Comparison of ENCODE assay signal across 9 mouse cellular contexts in the genomic region with DNA sequence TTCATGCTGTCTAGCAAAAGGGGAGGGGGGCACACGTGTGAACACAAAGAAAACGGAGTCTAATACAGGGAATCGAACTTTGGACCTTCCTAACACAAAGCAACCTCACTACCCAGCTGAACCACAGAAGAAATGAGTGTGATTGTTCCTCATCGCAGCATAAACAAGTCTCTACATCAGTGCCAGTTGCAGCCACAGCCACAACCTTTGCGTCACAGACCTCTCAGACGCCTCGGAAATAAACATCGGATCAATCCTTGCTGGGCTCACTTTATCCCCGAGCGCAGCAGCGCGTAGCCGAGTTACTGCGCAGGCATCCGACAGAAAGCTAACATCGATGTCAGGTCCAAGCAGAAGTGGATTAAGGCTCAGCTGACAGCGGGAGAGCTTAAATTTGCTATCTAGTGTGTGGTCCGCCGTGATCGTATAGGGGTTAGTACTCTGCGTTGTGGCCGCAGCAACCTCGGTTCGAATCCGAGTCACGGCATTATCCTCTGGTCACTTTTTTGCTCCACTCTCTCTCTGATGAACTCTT. TPM values are rescaled to one million over a fixed set of nuclear protein-coding genes. Genes with fewer than 3 reads are reported as not detected.
A peak's percentile ranks its signal among the peaks of the same experiment; 100 is the strongest.
DNase-seq lines count a peak whose midpoint lies in the region; ATAC-seq and TF ChIP-seq lines count a peak whose summit lies in the region.
"Had no signal": no experiment of that assay in that cellular context is flagged by ENCODE, and none has a peak within 500 bp of the region (broad histone marks: within the 10 kb centered on the region; RNA-seq: fewer than 3 reads in every experiment).

No protein-coding gene starts in this region.

- peak overlapping the region; percentile 38 for H3K4me2 ChIP-seq in lung, embryonic 15.5 days
- no peak overlapping the region for H3K4me2 ChIP-seq in lung, postnatal 0 days (replicated peaks; ENCODE audit: low read depth, low read length)
- H3K4me2 ChIP-seq in heart, postnatal 0 days (ENCODE audit: low read depth, low read length): peak overlapping the region; percentile 24; the same call in 1 of the 2 replicates
- H3K4me2 ChIP-seq in limb, embryonic 14.5 days (replicated peaks; ENCODE audit: low read depth, low read length, severe bottlenecking): peak overlapping the region; percentile 33; the same call in 1 of the 2 replicates

- no peaks in the 10 kb centered on the region for H3K36me3 ChIP-seq in lung, embryonic 15.5 days
- no peaks in the 10 kb centered on the region for H3K36me3 ChIP-seq in lung, postnatal 0 days (ENCODE audit: insufficient read depth, low read length)
- no peaks in the 10 kb centered on the region for H3K36me3 ChIP-seq in heart, postnatal 0 days (replicated peaks; ENCODE audit: control insufficient read depth, insufficient read depth, low read length)
- no peaks in the 10 kb centered on the region for H3K36me3 ChIP-seq in limb, embryonic 14.5 days (ENCODE audit: control insufficient read depth, insufficient read depth, low read length)

- TF ChIP-seq CTCF in lung, postnatal 0 days (IDR thresholded peaks at IDR 0.05): no peak
- TF ChIP-seq CTCF in heart, postnatal 0 days (IDR thresholded peaks at IDR 0.05; ENCODE audit: low read depth): no peak

- H3K4me1 ChIP-seq in lung, embryonic 15.5 days: peaks cover 6% of the 10 kb centered on the region; the same call in 1 of the 2 replicates
- H3K4me1 ChIP-seq in lung, postnatal 0 days (ENCODE audit: insufficient read depth, low read depth, low read length): no peaks in the 10 kb centered on the region
- no peaks in the 10 kb centered on the region for H3K4me1 ChIP-seq in heart, postnatal 0 days (ENCODE audit: control insufficient read depth, insufficient read depth)
- H3K4me1 ChIP-seq in limb, embryonic 14.5 days (ENCODE audit: control insufficient read depth, insufficient read depth, low read length): no peaks in the 10 kb centered on the region; the same call in 1 of the 2 replicates

- H3K4me3 ChIP-seq in lung, embryonic 15.5 days: peak overlapping the region; percentile 20
- no peak overlapping the region for H3K4me3 ChIP-seq in lung, postnatal 0 days (ENCODE audit: low read depth, low read length)
- H3K4me3 ChIP-seq in heart, postnatal 0 days (ENCODE audit: low read depth, low read length): peak overlapping the region; percentile 9; the same call in 1 of the 2 replicates
- H3K4me3 ChIP-seq in limb, embryonic 14.5 days (replicated peaks; ENCODE audit: low read length): peak overlapping the region; percentile 18

- DNase-seq in lung, postnatal 0 days (ENCODE audit: low spot score): no peak
- DNase-seq in c-Kit-positive CD71-positive TER-119-positive erythroid progenitor cells, embryonic 14.5 days (ENCODE audit: low spot score): peak; percentile 75
- peak; percentile 5 for DNase-seq in heart, postnatal 0 days (ENCODE audit: low spot score)
- peak; percentile 41 for DNase-seq in limb, embryonic 14.5 days (ENCODE audit: low spot score)
- peak; percentile 60 for DNase-seq in retina, postnatal 1 day
- no peak for DNase-seq in adrenal gland, adult 2 months
- no peak for DNase-seq in adrenal gland, postnatal 36 days

- peaks cover 78% of the 10 kb centered on the region for H3K27me3 ChIP-seq in lung, embryonic 15.5 days
- peaks cover 61% of the 10 kb centered on the region for H3K27me3 ChIP-seq in lung, postnatal 0 days (replicated peaks; ENCODE audit: insufficient read depth, low read length)
- peaks cover 70% of the 10 kb centered on the region for H3K27me3 ChIP-seq in heart, postnatal 0 days (ENCODE audit: control insufficient read depth, insufficient read depth, low read length)
- H3K27me3 ChIP-seq in limb, embryonic 14.5 days (ENCODE audit: control insufficient read depth, insufficient read depth, low read length): peaks cover 46% of the 10 kb centered on the region

- TF ChIP-seq EP300 in lung, postnatal 0 days (IDR thresholded peaks at IDR 0.05): no peak
- no peak for TF ChIP-seq EP300 in heart, postnatal 0 days (IDR thresholded peaks at IDR 0.05; ENCODE audit: low read depth)

- no peak overlapping the region for H3K9ac ChIP-seq in lung, embryonic 15.5 days
- no peak overlapping the region for H3K9ac ChIP-seq in lung, postnatal 0 days (replicated peaks; ENCODE audit: low read depth)
- no peak overlapping the region for H3K9ac ChIP-seq in heart, postnatal 0 days (replicated peaks; ENCODE audit: low read depth, low read length)
- no peak overlapping the region for H3K9ac ChIP-seq in limb, embryonic 14.5 days (ENCODE audit: low read depth, low read length, severe bottlenecking)

- WGBS in lung, embryonic 15.5 days: under 1% methylated on average over 26 of the region's 26 CpGs
- WGBS in lung, postnatal 0 days: under 1% methylated on average over 26 of the region's 26 CpGs
- 5% methylated on average over 26 of the region's 26 CpGs for WGBS in heart, postnatal 0 days
- WGBS in limb, embryonic 14.5 days: 2% methylated on average over 26 of the region's 26 CpGs

- H3K27ac ChIP-seq in lung, embryonic 15.5 days: no peak overlapping the region
- H3K27ac ChIP-seq in lung, postnatal 0 days (ENCODE audit: low read length): no peak overlapping the region
- no peak overlapping the region for H3K27ac ChIP-seq in heart, postnatal 0 days (ENCODE audit: low read depth)
- no peak overlapping the region for H3K27ac ChIP-seq in limb, embryonic 14.5 days (replicated peaks; ENCODE audit: low read depth, low read length)

- no peaks in the 10 kb centered on the region for H3K9me3 ChIP-seq in lung, embryonic 15.5 days
- H3K9me3 ChIP-seq in lung, postnatal 0 days (ENCODE audit: low read length): no peaks in the 10 kb centered on the region
- H3K9me3 ChIP-seq in heart, postnatal 0 days (replicated peaks; ENCODE audit: control insufficient read depth, low read length): no peaks in the 10 kb centered on the region; the same call in 1 of the 2 replicates
- H3K9me3 ChIP-seq in limb, embryonic 14.5 days (ENCODE audit: control insufficient read depth, low read length): no peaks in the 10 kb centered on the region

- no peak for TF ChIP-seq POLR2A in limb, embryonic 14.5 days (IDR thresholded peaks at IDR 0.05; ENCODE audit: borderline replicate concordance, extremely low read depth, insufficient read depth, insufficient read length)

- no peak for ATAC-seq in lung, embryonic 15.5 days (ENCODE audit: borderline replicate concordance, extremely low read depth, low FRiP score, low TSS enrichment)
- ATAC-seq in lung, postnatal 0 days: no peak
- ATAC-seq in heart, postnatal 0 days (ENCODE audit: insufficient read depth, low read depth): no peak
- ATAC-seq in limb, embryonic 14.5 days (ENCODE audit: low FRiP score, low read depth): peak; percentile 70

RNA-seq across cellular contexts. Expression of gene BC107364, which starts 16.5 kb away (rescaled TPM):
- polyA plus RNA-seq in lung, embryonic 15.5 days (2015; fragmentation: Nextera tagmentation; extraction: Ambion mirVana): 0.14 TPM in 1 of 2 replicates, not detected in the other
- 0.12 and 0.19 TPM in 2 replicates for polyA plus RNA-seq in lung, postnatal 0 days (2015; fragmentation: Nextera tagmentation; extraction: Ambion mirVana)
- total RNA-seq in heart, postnatal 0 days (2014; rRNA removed; ENCODE audit: low replicate concordance): not detected in 2 replicates
- polyA plus RNA-seq in heart, postnatal 0 days (2015; fragmentation: Nextera tagmentation; extraction: Ambion mirVana): 0.40 and 0.41 TPM in 2 replicates
- 0.10 TPM in 1 of 2 replicates, not detected in the other for polyA plus RNA-seq in limb, embryonic 14.5 days (2012; rRNA removed)
- 0.40 TPM in 1 of 2 replicates, not detected in the other for polyA plus RNA-seq in limb, embryonic 14.5 days (2014; fragmentation: Nextera tagmentation; extraction: Ambion mirVana)
- total RNA-seq in adrenal gland, adult 2 months (2021): not detected
- not detected in 2 replicates for polyA plus RNA-seq in adrenal gland, adult 2 months (2012; rRNA removed)
- total RNA-seq in adrenal gland, postnatal 36 days (2021): not detected
- polyA plus RNA-seq: frontal cortex, adult 2 months had no signal

Comparison
In these comparisons a context has a peak if more than half of its experiments do, and no peak if none do; other contexts are left out.
1. DNase-seq: peak in c-Kit-positive CD71-positive TER-119-positive erythroid progenitor cells, embryonic 14.5 days (single experiment), heart, postnatal 0 days (single experiment), limb, embryonic 14.5 days (single experiment) and retina, postnatal 1 day (single experiment); none in lung, postnatal 0 days (single experiment), adrenal gland, adult 2 months (single experiment) and adrenal gland, postnatal 36 days (0 of 2).